Mouse (Mus musculus): Measurements from ENCODE around the gene Tmem108. TPM values are rescaled to one million over a fixed set of nuclear protein-coding genes. Genes with fewer than 3 reads are reported as not detected.

Tmem108 gene
- polyA plus RNA-seq, 1 experiment, result not detected

DNA sequence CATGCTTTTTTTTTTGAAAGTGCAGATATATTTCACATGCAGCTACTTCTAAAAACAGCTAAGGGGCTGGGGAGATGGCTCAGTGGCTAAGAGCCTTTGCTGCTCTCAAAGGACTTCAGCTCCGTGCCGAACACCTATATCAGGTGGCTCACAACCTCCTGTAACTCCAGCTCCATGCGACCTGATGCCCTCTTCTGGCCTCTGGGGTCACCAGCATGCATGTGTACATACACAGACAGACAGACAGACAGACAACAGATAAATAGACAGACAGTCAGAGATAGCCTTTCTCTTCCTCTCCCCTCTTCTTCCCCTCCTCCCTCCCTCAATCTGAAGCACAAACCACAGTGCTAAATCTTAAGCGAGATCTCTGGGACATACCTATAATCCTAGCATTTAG is 181.5 kb downstream of the Tmem108 start:
- no peak overlapping the region for H3K27ac ChIP-seq (replicated peaks; ENCODE audit: low read depth, low read length)
- H3K4me1 ChIP-seq (ENCODE audit: control insufficient read depth, insufficient read depth, insufficient read length, low read length), result no peaks in the 10 kb centered on the region
- no peak overlapping the region for H3K4me3 ChIP-seq (ENCODE audit: insufficient read depth, low read depth, low read length)

DNA sequence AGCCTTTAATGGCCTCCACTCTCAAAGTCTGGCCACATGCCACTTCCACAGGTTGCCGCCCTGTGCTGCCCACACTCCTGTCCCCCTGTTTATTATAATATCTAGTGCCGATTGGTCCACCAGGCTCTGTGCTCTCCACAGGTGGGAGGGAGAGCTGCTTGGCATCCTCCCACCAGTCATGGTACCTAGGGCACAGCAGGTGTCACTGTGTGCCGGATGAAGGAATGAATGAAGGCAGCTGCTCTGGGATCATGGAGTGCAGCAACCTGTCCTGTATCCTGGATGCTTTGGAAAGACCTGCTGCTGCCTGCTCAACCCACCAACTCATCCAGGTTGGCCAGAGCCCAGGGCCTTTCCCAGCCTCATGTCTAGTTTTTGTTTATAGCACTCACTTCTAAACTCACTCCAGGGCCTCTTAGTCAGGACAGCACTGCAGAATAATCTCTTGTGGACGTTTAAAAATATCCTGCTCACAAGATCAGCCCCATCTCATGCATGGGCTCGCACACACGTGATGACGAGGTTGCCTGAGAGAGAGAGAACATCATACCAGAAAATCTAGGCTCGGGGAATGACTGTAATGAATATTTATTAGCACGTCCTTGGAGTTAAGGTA is 182.1 kb downstream of the Tmem108 start:
- Histone ChIP-seq H3K27ac (replicated peaks; ENCODE audit: low read depth, low read length) (no peak overlapping the region), H3K4me1 (ENCODE audit: control insufficient read depth, insufficient read depth, insufficient read length, low read length) (no peaks in the 10 kb centered on the region)

DNA sequence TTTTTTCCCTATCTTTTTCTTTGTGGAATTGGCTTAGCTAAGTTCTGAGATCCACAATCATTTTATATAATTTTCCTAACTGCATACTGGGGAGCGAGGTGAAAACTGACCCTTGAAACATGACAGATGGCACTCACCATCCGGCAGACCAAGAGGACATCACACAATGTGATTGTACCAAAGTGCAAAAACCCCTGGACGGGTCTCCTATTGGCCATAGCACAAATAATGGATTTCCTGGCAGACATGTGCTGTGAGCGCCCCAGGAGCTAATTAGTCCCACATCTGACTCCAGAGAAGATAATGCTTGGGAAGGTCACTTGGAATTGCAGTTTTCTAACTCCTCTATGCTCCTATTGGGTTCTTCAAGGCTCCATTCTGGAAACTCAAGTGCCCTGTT is 183.9 kb downstream of the Tmem108 start:
- H3K27ac ChIP-seq (replicated peaks; ENCODE audit: low read depth, low read length), result no peak overlapping the region
- H3K4me1 ChIP-seq (ENCODE audit: control insufficient read depth, insufficient read depth, insufficient read length, low read length), result no peaks in the 10 kb centered on the region
- no peak overlapping the region for H3K4me3 ChIP-seq (ENCODE audit: insufficient read depth, low read depth, low read length)

More for the DNA sequence above, 182.1 kb downstream of the Tmem108 start:
- H3K4me3 ChIP-seq (ENCODE audit: insufficient read depth, low read depth, low read length), result no peak overlapping the region

- no peaks in the 10 kb centered on the region for H3K4me1 ChIP-seq (ENCODE audit: control insufficient read depth, insufficient read depth, insufficient read length, low read length)
- no peak overlapping the region for H3K27ac ChIP-seq (replicated peaks; ENCODE audit: low read depth, low read length)
- no peak overlapping the region for H3K4me3 ChIP-seq (ENCODE audit: insufficient read depth, low read depth, low read length)
These were observed 184.5 kb downstream of the Tmem108 start for GRCm38 (mm10) chr9:103577181-103577580.

GRCm38 (mm10) chr9:103575901-103576300 is 185.7 kb downstream of the Tmem108 start:
- H3K4me1 ChIP-seq (ENCODE audit: control insufficient read depth, insufficient read depth, insufficient read length, low read length), result no peaks in the 10 kb centered on the region
- no peak overlapping the region for H3K4me3 ChIP-seq (ENCODE audit: insufficient read depth, low read depth, low read length)
- H3K27ac ChIP-seq (replicated peaks; ENCODE audit: low read depth, low read length), result no peak overlapping the region

DNA sequence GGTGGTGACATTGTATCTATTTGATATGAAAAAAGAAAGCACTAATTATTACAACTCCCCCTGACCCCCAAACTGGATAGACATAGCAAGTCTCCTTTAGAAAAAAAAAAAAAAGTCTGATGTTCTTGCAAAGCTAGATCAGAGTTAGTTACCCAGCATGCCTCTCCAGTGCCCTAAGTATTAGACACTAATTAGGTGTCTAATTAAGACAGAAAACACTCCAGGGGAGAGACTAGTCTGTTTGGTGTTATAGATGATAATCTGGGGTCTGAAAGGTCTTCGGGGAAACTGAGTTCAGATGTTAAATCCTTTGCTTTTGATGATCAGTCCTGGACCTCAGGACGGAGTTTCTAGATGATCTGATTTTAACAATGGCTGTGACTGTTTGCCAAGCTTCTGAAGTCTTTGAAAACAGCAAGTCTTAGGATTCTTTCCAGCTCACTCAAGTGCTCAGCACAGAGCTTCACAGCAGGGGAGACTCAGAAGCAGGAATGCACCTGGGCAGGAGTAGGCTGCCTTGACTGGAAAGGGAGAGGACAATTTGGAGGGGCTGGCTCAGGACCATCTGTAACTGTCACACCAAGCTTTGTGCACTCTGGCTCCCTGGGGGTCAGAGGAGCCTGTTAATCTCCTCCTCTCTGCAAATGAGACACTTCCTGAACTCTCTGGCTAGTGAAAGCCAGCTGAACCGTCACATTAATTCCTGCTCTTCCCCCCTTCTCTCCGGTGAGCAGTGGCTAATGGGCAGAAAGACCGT is 187.5 kb downstream of the Tmem108 start:
- Histone ChIP-seq H3K27ac (replicated peaks; ENCODE audit: low read depth, low read length) (no peak overlapping the region), H3K4me1 (ENCODE audit: control insufficient read depth, insufficient read depth, insufficient read length, low read length) (no peaks in the 10 kb centered on the region), H3K4me3 (ENCODE audit: insufficient read depth, low read depth, low read length) (no peak overlapping the region)

DNA sequence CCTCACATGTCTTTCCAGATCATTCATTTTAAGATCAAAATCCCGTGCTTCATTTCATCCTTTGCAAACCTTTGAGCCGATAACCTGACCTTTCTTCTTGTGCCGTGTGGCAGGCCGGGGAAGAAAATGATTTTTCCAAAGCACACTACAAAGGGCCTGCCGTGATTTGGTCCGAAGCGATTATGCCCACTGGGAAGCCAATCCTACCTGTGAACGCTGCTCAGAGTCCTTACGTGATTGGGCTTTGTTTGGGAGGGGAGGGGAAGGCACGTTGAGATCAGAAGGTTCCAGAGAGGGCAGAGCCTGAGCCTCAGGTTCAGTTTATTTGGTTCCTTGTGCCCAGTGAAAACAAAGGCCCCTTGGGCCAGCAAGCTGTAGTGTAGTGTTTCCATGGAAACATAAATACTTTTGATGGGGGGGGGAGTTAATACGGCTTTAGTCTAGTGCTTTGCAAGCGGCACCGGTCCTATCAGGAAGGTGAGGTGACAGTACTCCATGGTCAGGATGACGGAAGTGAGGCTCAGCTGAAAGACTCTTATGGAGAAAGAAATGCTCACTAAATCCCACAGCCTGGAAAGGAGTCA is 191.4 kb downstream of the Tmem108 start:
- no peaks in the 10 kb centered on the region for H3K4me1 ChIP-seq (ENCODE audit: control insufficient read depth, insufficient read depth, insufficient read length, low read length)
- no peak overlapping the region for H3K27ac ChIP-seq (replicated peaks; ENCODE audit: low read depth, low read length)
- H3K4me3 ChIP-seq (ENCODE audit: insufficient read depth, low read depth, low read length), result no peak overlapping the region

DNA sequence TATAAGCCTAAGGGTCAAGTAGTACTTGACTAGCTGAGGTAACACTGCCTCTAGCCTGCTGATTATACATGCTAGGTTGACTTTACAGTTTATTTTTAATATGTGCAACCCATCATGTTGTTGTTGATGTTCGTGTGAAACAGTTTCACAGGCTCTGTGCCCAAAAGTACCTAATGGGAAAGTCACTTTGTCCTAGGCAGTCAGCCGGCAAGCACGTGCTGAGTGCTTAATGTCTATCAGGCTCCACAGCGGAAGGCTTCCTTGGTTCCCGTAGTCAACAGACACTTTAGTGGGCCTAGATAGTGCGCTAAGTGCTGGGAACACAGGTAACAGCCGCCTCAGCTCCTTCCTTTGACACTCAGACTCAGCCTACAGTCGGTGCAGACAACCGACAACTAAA is 192.7 kb downstream of the Tmem108 start:
- no peak overlapping the region for H3K27ac ChIP-seq (replicated peaks; ENCODE audit: low read depth, low read length)
- H3K4me1 ChIP-seq (ENCODE audit: control insufficient read depth, insufficient read depth, insufficient read length, low read length), result no peaks in the 10 kb centered on the region
- no peak overlapping the region for H3K4me3 ChIP-seq (ENCODE audit: insufficient read depth, low read depth, low read length)

DNA sequence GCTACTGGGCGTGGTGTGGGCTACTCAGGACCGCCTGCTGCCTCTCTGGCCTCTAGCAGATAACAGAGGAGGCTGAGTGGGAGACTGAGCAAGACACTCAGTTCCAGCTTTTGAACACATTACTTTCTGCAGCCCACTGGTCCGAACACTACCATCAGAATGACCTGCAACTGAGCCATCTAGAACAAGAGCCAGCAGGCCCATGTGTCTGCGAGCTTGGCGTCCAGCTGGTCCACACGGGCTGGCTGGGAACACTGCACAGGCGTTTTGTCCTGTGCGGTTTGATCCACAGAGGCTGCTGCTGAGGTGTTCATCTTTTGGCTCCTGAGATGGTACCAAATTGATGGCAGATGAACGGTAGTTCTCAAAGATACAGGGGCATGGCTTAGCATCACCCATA is 196.5 kb downstream of the Tmem108 start:
- H3K27ac ChIP-seq (replicated peaks; ENCODE audit: low read depth, low read length), result no peak overlapping the region
- H3K4me3 ChIP-seq (ENCODE audit: insufficient read depth, low read depth, low read length), result no peak overlapping the region
- no peaks in the 10 kb centered on the region for H3K4me1 ChIP-seq (ENCODE audit: control insufficient read depth, insufficient read depth, insufficient read length, low read length)

- Histone ChIP-seq H3K4me3 (ENCODE audit: insufficient read depth, low read depth, low read length) (no peak overlapping the region), H3K27ac (replicated peaks; ENCODE audit: low read depth, low read length) (no peak overlapping the region), H3K4me1 (ENCODE audit: control insufficient read depth, insufficient read depth, insufficient read length, low read length) (no peaks in the 10 kb centered on the region)
These were observed 197.6 kb downstream of the Tmem108 start for GRCm38 (mm10) chr9:103563864-103564610.

DNA sequence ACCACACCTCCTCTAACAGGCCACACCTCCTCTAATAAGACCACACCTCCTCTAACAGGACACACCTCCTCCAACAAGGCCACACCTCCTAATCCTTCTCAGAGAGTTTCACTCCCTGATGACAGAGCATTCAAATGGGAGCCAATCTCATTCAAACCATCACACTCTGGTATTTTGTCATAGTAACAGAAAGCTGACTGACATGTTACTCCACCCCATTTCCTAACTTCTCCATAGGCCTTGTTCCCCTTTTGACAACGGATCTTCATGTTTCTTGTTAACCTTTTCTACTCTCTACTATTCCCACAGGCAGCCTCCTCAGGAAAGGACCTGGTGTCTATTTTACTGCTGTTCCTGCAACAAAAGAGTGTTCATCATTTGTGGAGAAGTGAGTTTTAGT is 199.6 kb downstream of the Tmem108 start:
- no peak overlapping the region for H3K27ac ChIP-seq (replicated peaks; ENCODE audit: low read depth, low read length)
- H3K4me1 ChIP-seq (ENCODE audit: control insufficient read depth, insufficient read depth, insufficient read length, low read length), result no peaks in the 10 kb centered on the region
- H3K4me3 ChIP-seq (ENCODE audit: insufficient read depth, low read depth, low read length), result no peak overlapping the region

GRCm38 (mm10) chr9:103558741-103559140 is 202.9 kb downstream of the Tmem108 start:
- no peak overlapping the region for H3K4me3 ChIP-seq (ENCODE audit: insufficient read depth, low read depth, low read length)
- H3K4me1 ChIP-seq (ENCODE audit: control insufficient read depth, insufficient read depth, insufficient read length, low read length), result no peaks in the 10 kb centered on the region
- no peak overlapping the region for H3K27ac ChIP-seq (replicated peaks; ENCODE audit: low read depth, low read length)

DNA sequence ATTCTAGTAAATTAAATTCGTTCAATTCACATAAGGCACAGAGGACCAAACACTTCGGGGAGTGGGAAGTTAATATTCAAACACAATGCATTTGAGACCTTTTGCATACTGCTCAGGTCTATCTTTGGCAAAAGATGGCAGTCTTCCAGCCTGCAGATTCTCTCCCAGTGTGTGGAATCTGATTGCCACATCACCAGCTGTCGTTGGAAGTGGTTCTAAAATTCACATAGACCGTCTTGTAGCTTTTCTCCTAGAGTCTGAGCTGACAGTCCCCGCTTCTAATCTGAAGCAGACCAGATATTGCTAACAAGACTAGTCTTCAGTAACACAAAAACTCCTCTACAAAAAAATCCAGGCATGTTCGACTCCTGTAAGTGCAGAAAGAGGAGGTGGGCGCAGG is 203.4 kb downstream of the Tmem108 start:
- Histone ChIP-seq H3K4me3 (ENCODE audit: insufficient read depth, low read depth, low read length) (no peak overlapping the region), H3K27ac (replicated peaks; ENCODE audit: low read depth, low read length) (no peak overlapping the region), H3K4me1 (ENCODE audit: control insufficient read depth, insufficient read depth, insufficient read length, low read length) (no peaks in the 10 kb centered on the region)

- Histone ChIP-seq H3K27ac (replicated peaks; ENCODE audit: low read depth, low read length) (no peak overlapping the region), H3K4me1 (ENCODE audit: control insufficient read depth, insufficient read depth, insufficient read length, low read length) (no peaks in the 10 kb centered on the region), H3K4me3 (ENCODE audit: insufficient read depth, low read depth, low read length) (no peak overlapping the region)
These were observed 204.6 kb downstream of the Tmem108 start for GRCm38 (mm10) chr9:103557085-103557484.

DNA sequence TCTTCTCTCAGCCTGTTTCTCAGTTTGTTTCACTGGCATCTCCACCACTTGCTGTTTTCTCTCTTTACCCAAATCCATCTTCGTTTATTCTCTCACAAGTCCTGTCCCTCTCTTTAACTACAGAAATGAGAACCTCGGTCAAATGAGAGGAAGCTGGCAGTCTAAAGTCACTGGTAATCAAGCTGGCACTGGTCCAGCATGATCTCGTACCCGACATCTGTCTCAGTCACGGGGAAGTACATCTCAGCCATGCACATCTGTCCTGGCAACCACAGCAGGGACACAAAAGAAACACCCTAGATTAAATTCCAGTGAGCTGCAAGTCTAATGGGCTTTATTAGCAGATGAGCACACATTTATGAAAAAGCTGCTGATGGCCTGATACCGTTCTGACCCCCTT is 206.3 kb downstream of the Tmem108 start:
- no peak overlapping the region for H3K27ac ChIP-seq (replicated peaks; ENCODE audit: low read depth, low read length)
- no peaks in the 10 kb centered on the region for H3K4me1 ChIP-seq (ENCODE audit: control insufficient read depth, insufficient read depth, insufficient read length, low read length)
- no peak overlapping the region for H3K4me3 ChIP-seq (ENCODE audit: insufficient read depth, low read depth, low read length)
